Mouse (Mus musculus): ENCODE data around the gene Nr6a1.

GRCm38 (mm10) chr2:38704336-38704735 lies 223.2 kb downstream of the Nr6a1 start:
- TF ChIP-seq CTCF (IDR thresholded peaks at IDR 0.05; ENCODE audit: insufficient read depth, low read depth, low read length) (no peak), POLR2A (IDR thresholded peaks at IDR 0.05; ENCODE audit: insufficient read depth, low read depth, low read length) (no peak)
